Mouse (Mus musculus): ENCODE results near the gene Pde4c. TPM values are rescaled to one million over a fixed set of nuclear protein-coding genes. Genes with fewer than 3 reads are reported as not detected.
A peak's percentile ranks its signal among the peaks of the same experiment; 100 is the strongest.

Gene Pde4c
- polyA plus RNA-seq, 1 experiment from 2014 or later: 0.23 TPM

DNA sequence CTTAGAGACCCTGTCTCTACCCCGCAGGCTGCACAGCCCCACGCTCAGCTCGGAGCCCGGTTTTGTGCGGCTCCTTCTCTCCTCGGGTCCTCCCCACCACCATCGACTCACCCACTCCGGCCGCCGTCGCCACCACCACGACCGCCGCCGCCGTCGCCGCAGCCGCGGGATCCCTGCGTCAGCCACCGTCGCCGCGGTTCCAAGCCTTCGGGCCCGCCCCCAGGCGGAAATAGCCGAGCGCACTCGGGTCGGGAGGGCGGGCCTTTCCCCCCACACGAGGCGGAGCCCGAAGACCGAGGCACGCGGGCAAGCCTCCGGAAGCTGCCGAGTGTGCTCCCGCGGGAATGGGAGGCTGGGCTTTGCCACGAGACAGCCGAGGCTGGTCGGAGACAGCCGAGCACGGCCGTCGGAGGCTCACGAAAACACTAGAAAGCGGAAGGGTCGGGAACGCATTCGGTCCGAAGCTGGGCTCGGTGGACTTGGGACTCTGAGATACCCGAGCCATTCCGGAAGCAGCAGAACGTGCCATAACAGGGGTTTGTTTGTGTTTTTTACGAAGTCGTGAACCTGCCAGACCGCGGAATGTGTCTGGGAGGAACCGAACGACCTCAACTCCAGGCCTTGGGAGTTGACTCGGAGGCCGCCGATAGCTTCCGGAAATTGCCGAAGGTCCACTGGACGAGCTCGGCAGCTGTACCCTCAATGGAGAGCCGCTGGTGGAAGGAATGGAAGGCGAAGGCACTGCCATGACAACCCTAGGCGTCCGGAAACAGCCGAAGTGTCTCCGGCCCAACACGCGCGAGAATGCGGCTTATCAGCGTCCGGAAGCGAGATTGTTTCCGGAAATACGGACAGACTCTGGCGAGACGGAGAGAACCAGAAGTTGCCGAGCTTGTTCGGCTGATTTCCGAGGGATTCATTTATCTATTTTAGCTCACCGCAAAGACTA is 53.2 kb downstream of the Pde4c start, which contains the start of gene Pik3r2:
Gene Pik3r2, minus strand, starts transcription at position 218 of the 949 bp plus-strand sequence.
- peaks cover 37% of the 10 kb centered on the region for H3K4me1 ChIP-seq (ENCODE audit: control insufficient read depth, insufficient read depth, low read length)
- WGBS: under 1% methylated on average over 84 of the region's 94 CpGs

GRCm38 (mm10) chr8:70780093-70780492 is 56.6 kb downstream of the Pde4c start:
- peaks cover 15% of the 10 kb centered on the region for H3K4me1 ChIP-seq (ENCODE audit: control insufficient read depth, insufficient read depth, low read length)
- H3K27ac ChIP-seq (ENCODE audit: low read length): no peak overlapping the region
- no peaks in the 10 kb centered on the region for H3K27me3 ChIP-seq (ENCODE audit: control insufficient read depth, insufficient read depth, low read depth, low read length)
- no peak overlapping the region for H3K9ac ChIP-seq (ENCODE audit: low read depth, low read length)
- no peak overlapping the region for H3K4me2 ChIP-seq (ENCODE audit: low read length)
- peaks cover 42% of the 10 kb centered on the region for H3K36me3 ChIP-seq (ENCODE audit: control insufficient read depth, insufficient read depth, low read length)
- no peaks in the 10 kb centered on the region for H3K9me3 ChIP-seq (replicated peaks; ENCODE audit: control insufficient read depth, low read length, poor library complexity, severe bottlenecking)
- no peak overlapping the region for H3K4me3 ChIP-seq (ENCODE audit: low read depth, low read length)
- ATAC-seq: no peak
- 85% methylated on average over 11 of the region's 11 CpGs for WGBS

More for the DNA sequence above, 53.2 kb downstream of the Pde4c start, which contains the start of gene Pik3r2:
- Histone ChIP-seq H3K27ac (ENCODE audit: low read length) (peak within 1 kb of the TSS; percentile 97), H3K27me3 (ENCODE audit: control insufficient read depth, insufficient read depth, low read depth, low read length) (no peaks in the 10 kb centered on the region), H3K9ac (ENCODE audit: low read depth, low read length) (peak within 1 kb of the TSS; percentile 100), H3K36me3 (ENCODE audit: control insufficient read depth, insufficient read depth, low read length) (peaks cover 34% of the 10 kb centered on the region), H3K4me2 (ENCODE audit: low read length) (peak within 1 kb of the TSS; percentile 90), H3K4me3 (ENCODE audit: low read depth, low read length) (peak within 1 kb of the TSS; percentile 88), H3K9me3 (replicated peaks; ENCODE audit: control insufficient read depth, low read length, poor library complexity, severe bottlenecking) (no peaks in the 10 kb centered on the region)
- peak; percentile 95 for ATAC-seq

DNA sequence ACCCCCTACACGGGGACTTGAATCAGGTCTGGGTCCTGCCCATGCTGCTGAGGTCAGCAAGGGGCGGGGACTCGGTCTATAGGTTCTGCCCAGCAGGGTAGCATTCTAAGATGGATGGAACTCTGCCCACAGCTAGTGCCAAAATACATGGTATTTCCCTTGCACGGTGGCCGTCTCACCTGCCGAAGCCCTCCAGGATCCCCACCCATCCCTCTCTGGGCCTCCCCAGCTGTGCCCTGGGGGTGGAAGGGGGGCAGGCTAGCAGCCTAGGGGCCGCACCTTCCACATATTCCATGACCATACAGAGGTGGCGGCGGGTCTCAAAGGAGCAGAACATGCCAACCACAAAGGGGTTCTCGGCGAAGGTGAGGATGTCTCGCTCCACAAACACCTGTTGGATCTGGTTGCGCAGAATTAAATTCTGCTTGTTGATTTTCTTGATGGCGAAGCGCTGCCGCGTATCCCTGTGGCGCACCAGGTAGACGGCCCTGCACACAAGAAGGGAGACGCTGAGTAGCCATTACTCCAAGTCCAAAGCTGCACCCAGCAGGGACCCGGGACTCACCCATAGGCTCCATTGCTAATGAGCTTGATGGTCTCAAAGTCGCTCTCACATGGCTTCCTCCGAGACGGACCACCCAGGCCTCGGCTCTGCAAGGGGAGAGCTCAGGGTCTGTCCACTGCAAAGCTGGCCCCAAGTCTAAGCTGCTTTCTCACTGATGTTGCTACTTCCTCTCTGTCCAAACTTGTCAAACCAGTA is 63.0 kb downstream of the Pde4c start:
- no peak overlapping the region for H3K4me3 ChIP-seq (ENCODE audit: low read depth, low read length)
- H3K27ac ChIP-seq (ENCODE audit: low read length): no peak overlapping the region
- peaks cover 8% of the 10 kb centered on the region for H3K4me1 ChIP-seq (ENCODE audit: control insufficient read depth, insufficient read depth, low read length)
- no peak overlapping the region for H3K9ac ChIP-seq (ENCODE audit: low read depth, low read length)
- WGBS: 89% methylated on average over 25 of the region's 25 CpGs
- no peaks in the 10 kb centered on the region for H3K9me3 ChIP-seq (replicated peaks; ENCODE audit: control insufficient read depth, low read length, poor library complexity, severe bottlenecking)
- H3K27me3 ChIP-seq (ENCODE audit: control insufficient read depth, insufficient read depth, low read depth, low read length): no peaks in the 10 kb centered on the region
- peaks cover 33% of the 10 kb centered on the region for H3K36me3 ChIP-seq (ENCODE audit: control insufficient read depth, insufficient read depth, low read length)
- no peak for ATAC-seq
- H3K4me2 ChIP-seq (ENCODE audit: low read length): no peak overlapping the region

DNA sequence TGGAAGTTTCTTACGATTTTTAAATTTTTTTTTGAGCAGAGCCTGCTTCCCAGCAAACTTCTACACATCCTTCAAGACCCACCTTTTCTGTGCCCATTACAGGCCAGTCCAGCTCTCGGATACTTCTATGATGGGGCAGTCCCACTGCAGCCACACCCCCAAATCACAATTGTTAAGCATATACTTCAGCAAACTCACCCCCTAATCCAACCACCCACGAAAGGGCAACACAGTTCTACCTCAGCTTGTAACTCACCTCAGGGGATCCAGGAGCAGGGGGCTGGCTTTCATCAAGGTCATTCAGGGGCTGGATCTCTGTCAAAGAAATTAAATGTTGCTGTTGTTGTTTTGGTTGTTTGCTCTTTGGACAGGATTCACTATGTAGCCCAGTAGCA is 63.5 kb downstream of the Pde4c start:
- Histone ChIP-seq H3K27me3 (ENCODE audit: control insufficient read depth, insufficient read depth, low read depth, low read length) (no peaks in the 10 kb centered on the region), H3K36me3 (ENCODE audit: control insufficient read depth, insufficient read depth, low read length) (peaks cover 31% of the 10 kb centered on the region), H3K9me3 (replicated peaks; ENCODE audit: control insufficient read depth, low read length, poor library complexity, severe bottlenecking) (no peaks in the 10 kb centered on the region), H3K4me2 (ENCODE audit: low read length) (no peak overlapping the region), H3K27ac (ENCODE audit: low read length) (no peak overlapping the region), H3K9ac (ENCODE audit: low read depth, low read length) (no peak overlapping the region), H3K4me3 (ENCODE audit: low read depth, low read length) (no peak overlapping the region), H3K4me1 (ENCODE audit: control insufficient read depth, insufficient read depth, low read length) (peaks cover 13% of the 10 kb centered on the region)
- ATAC-seq: no peak
- 93% methylated on average over 3 of the region's 3 CpGs for WGBS

- Histone ChIP-seq H3K36me3 (ENCODE audit: control insufficient read depth, insufficient read depth, low read length) (peaks cover 30% of the 10 kb centered on the region), H3K9me3 (replicated peaks; ENCODE audit: control insufficient read depth, low read length, poor library complexity, severe bottlenecking) (no peaks in the 10 kb centered on the region), H3K4me1 (ENCODE audit: control insufficient read depth, insufficient read depth, low read length) (peaks cover 17% of the 10 kb centered on the region), H3K9ac (ENCODE audit: low read depth, low read length) (peak overlapping the region; percentile 6; the same call in 1 of the 2 replicates), H3K4me2 (ENCODE audit: low read length) (no peak overlapping the region), H3K4me3 (ENCODE audit: low read depth, low read length) (no peak overlapping the region; the same call in 1 of the 2 replicates), H3K27me3 (ENCODE audit: control insufficient read depth, insufficient read depth, low read depth, low read length) (no peaks in the 10 kb centered on the region), H3K27ac (ENCODE audit: low read length) (no peak overlapping the region)
- WGBS: 20% methylated on average over 30 of the region's 30 CpGs
- ATAC-seq: no peak
Observed at GRCm38 (mm10) chr8:70787941-70788667, 64.6 kb downstream of the Pde4c start.

DNA sequence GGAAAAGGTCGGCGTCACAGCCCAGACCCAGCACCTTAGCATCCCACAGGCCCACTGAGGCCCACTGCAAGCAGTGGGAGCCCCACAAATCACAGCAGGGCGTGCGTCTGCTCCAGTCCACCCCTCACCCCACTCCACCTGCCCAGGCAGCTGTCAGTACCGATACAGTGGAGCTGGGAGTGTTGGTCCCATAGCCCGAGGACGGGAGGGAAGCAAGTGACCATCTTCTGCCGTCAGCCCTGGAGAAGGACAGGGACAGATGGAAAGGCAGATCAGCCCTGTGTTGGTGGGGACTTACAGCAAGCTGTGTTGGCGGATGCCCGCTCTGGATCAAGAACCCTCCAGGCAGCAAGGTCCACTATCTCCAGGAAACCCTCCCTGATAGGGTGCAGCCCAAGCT is 65.5 kb downstream of the Pde4c start:
- Histone ChIP-seq H3K9ac (ENCODE audit: low read depth, low read length) (no peak overlapping the region), H3K36me3 (ENCODE audit: control insufficient read depth, insufficient read depth, low read length) (peaks cover 21% of the 10 kb centered on the region), H3K4me3 (ENCODE audit: low read depth, low read length) (no peak overlapping the region), H3K4me1 (ENCODE audit: control insufficient read depth, insufficient read depth, low read length) (peaks cover 24% of the 10 kb centered on the region), H3K27me3 (ENCODE audit: control insufficient read depth, insufficient read depth, low read depth, low read length) (no peaks in the 10 kb centered on the region), H3K27ac (ENCODE audit: low read length) (no peak overlapping the region), H3K9me3 (replicated peaks; ENCODE audit: control insufficient read depth, low read length, poor library complexity, severe bottlenecking) (no peaks in the 10 kb centered on the region), H3K4me2 (ENCODE audit: low read length) (no peak overlapping the region)
- ATAC-seq: no peak
- WGBS: 85% methylated on average over 10 of the region's 10 CpGs

DNA sequence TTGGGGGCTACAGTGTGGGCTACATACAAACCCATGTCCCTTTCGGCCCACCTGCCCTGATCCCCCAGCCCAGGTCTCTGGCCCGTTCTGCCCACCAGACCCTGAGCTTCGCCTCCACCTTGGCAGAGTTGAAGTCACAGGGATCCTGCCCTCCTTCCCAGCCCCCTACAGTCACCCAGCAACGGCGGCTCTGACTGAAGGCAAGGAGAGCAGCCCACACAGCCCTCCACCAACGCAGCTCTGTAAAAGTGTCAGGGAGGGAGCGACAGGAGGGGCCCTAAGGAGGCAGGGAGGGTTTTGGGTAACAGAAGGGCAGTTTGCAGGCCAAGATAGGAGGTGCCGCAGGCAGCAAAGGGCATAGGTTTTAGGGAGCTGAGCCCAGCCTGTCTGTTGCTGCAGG is 67.3 kb downstream of the Pde4c start:
- peaks cover 24% of the 10 kb centered on the region for H3K4me1 ChIP-seq (ENCODE audit: control insufficient read depth, insufficient read depth, low read length)
- H3K27me3 ChIP-seq (ENCODE audit: control insufficient read depth, insufficient read depth, low read depth, low read length): no peaks in the 10 kb centered on the region
- peaks cover 12% of the 10 kb centered on the region for H3K36me3 ChIP-seq (ENCODE audit: control insufficient read depth, insufficient read depth, low read length)
- 66% methylated on average over 8 of the region's 8 CpGs for WGBS
- no peak overlapping the region for H3K4me3 ChIP-seq (ENCODE audit: low read depth, low read length)
- no peaks in the 10 kb centered on the region for H3K9me3 ChIP-seq (replicated peaks; ENCODE audit: control insufficient read depth, low read length, poor library complexity, severe bottlenecking)
- H3K9ac ChIP-seq (ENCODE audit: low read depth, low read length): peak overlapping the region; percentile 89
- ATAC-seq: no peak
- H3K4me2 ChIP-seq (ENCODE audit: low read length): peak overlapping the region; percentile 71
- no peak overlapping the region for H3K27ac ChIP-seq (ENCODE audit: low read length)

- peaks cover 7% of the 10 kb centered on the region for H3K36me3 ChIP-seq (ENCODE audit: control insufficient read depth, insufficient read depth, low read length)
- H3K4me1 ChIP-seq (ENCODE audit: control insufficient read depth, insufficient read depth, low read length): peaks cover 26% of the 10 kb centered on the region
- no peaks in the 10 kb centered on the region for H3K9me3 ChIP-seq (replicated peaks; ENCODE audit: control insufficient read depth, low read length, poor library complexity, severe bottlenecking)
- H3K4me2 ChIP-seq (ENCODE audit: low read length): peak overlapping the region; percentile 71
- no peak for ATAC-seq
- no peaks in the 10 kb centered on the region for H3K27me3 ChIP-seq (ENCODE audit: control insufficient read depth, insufficient read depth, low read depth, low read length)
- H3K27ac ChIP-seq (ENCODE audit: low read length): no peak overlapping the region
- H3K4me3 ChIP-seq (ENCODE audit: low read depth, low read length): peak overlapping the region; percentile 64; the same call in 1 of the 2 replicates
- H3K9ac ChIP-seq (ENCODE audit: low read depth, low read length): peak overlapping the region; percentile 89
- WGBS: 79% methylated on average over 7 of the region's 7 CpGs
Observed at GRCm38 (mm10) chr8:70791294-70791701, 67.8 kb downstream of the Pde4c start.
